Mouse (Mus musculus) hindbrain, postnatal 0 days (tissue): ENCODE results near the gene Snx13. TPM values are rescaled to one million over a fixed set of nuclear protein-coding genes. Genes with fewer than 3 reads are reported as not detected.
A peak's percentile ranks its signal among the peaks of the same experiment; 100 is the strongest.

Source experiments
- ATAC-seq: fragments of 200-750 bp; cut with Nextera tagmentation; 2 replicates; pipeline ENCODE4 v1.8.0; 2017; ENCODE audit warnings: mild to moderate bottlenecking, moderate TSS enrichment, moderate library complexity
- DNase-seq: peaks from one replicate; pipeline ENCODE4 v3.0.0-alpha.2; 2015; ENCODE audit warnings: low spot score
- H3K27ac ChIP-seq: fragments of 300-500 bp; sonication (generic); 2 replicates; pipeline ENCODE4 v1.5.1; 2014; ENCODE audit warnings: mild to moderate bottlenecking
- H3K27me3 ChIP-seq: fragments of 300-500 bp; sonication (generic); 2 replicates; pipeline ENCODE4 v1.6.1; 2014; ENCODE audit warnings: low read length, mixed read lengths; ENCODE audit not compliant: insufficient read depth
- H3K36me3 ChIP-seq: fragments of 300-500 bp; sonication (generic); 2 replicates; pipeline ENCODE4 v1.6.1; 2014; ENCODE audit warnings: low read length, mixed read lengths; ENCODE audit not compliant: insufficient read depth
- H3K4me1 ChIP-seq: fragments of 300-500 bp; sonication (generic); 2 replicates; pipeline ENCODE4 v1.6.1; 2014; ENCODE audit warnings: antibody characterized with exemption, low read length, mixed read lengths; ENCODE audit not compliant: insufficient read depth
- H3K4me2 ChIP-seq: fragments of 300-500 bp; sonication (generic); 2 replicates; pipeline ENCODE4 v1.6.1; 2014; ENCODE audit warnings: low read depth, mild to moderate bottlenecking, low read length, moderate library complexity, mixed read lengths
- H3K4me3 ChIP-seq: fragments of 300-500 bp; sonication (generic); 2 replicates; pipeline ENCODE4 v1.5.1; 2014; ENCODE audit warnings: low read length
- H3K9ac ChIP-seq: fragments of 300-500 bp; sonication (generic); replicated peaks from 2 replicates; pipeline ENCODE4 v1.6.1; 2014; ENCODE audit warnings: mild to moderate bottlenecking, low read length, moderate library complexity, mixed read lengths
- H3K9me3 ChIP-seq: fragments of 300-500 bp; sonication (generic); 2 replicates; pipeline ENCODE4 v1.6.1; 2016; ENCODE audit warnings: low read length, mixed read lengths
- CTCF ChIP-seq: IDR thresholded peaks from 2 replicates; pipeline ENCODE4 v1.5.1; 2016; ENCODE audit warnings: antibody characterized with exemption, control low read depth, low read depth
- WGBS: fragments of 180-500 bp; shearing (Covaris S2); extraction: QIAGEN DNeasy Blood & Tissue Kit; methylation state at CpG from one replicate; pipeline ENCODE4 v1.1.7; 2014; 5-methylcytosine and 5-hydroxymethylcytosine counted together
- polyA plus RNA-seq: library from polyadenylated mRNA; unstranded; fragments of >200 nt; fragmentation: Nextera tagmentation; extraction: Ambion mirVana; gene quantifications from 2 replicates; pipeline ENCODE4 v1.2.1, GENCODE M21; 2015
- total RNA-seq: library from RNA; depleted of rRNA; stranded (reverse); fragments of >200 nt; gene quantifications from 2 replicates; pipeline ENCODE4 v1.2.3, GENCODE M21; 2014; rRNA removed

Snx13 gene
- total RNA-seq (17.6 and 18.0 TPM in 2 replicates), polyA plus RNA-seq (22.6 and 23.0 TPM in 2 replicates)

- H3K27ac ChIP-seq, result peak within 1 kb of the TSS; percentile 97
- H3K9me3 ChIP-seq, result no peaks in the 10 kb centered on the region
- H3K4me1 ChIP-seq, result peaks cover 15% of the 10 kb centered on the region
- TF ChIP-seq CTCF, result no peak
- no peaks in the 10 kb centered on the region for H3K36me3 ChIP-seq
- H3K27me3 ChIP-seq, result no peaks in the 10 kb centered on the region
- peak within 1 kb of the TSS; percentile 90 for H3K9ac ChIP-seq
- under 1% methylated on average over 51 of the region's 51 CpGs for WGBS
- ATAC-seq (peak; percentile 99), DNase-seq (peak; percentile 98)
- peak within 1 kb of the TSS; percentile 98 for H3K4me3 ChIP-seq
- H3K4me2 ChIP-seq, result peak within 1 kb of the TSS; percentile 81
These were observed at the start of gene Snx13 for GRCm38 (mm10) chr12:35046999-35047319. TSS of gene Snx13 (plus strand) at chr12:35047186.

- Histone ChIP-seq H3K4me2 (no peak overlapping the region), H3K4me3 (no peak overlapping the region), H3K36me3 (no peaks in the 10 kb centered on the region), H3K9ac (no peak overlapping the region), H3K4me1 (no peaks in the 10 kb centered on the region), H3K9me3 (no peaks in the 10 kb centered on the region), H3K27ac (no peak overlapping the region), H3K27me3 (no peaks in the 10 kb centered on the region)
- DNase-seq (no peak), ATAC-seq (no peak)
- WGBS, result 92% methylated on average over 3 of the region's 3 CpGs
- no peak for TF ChIP-seq CTCF
These were observed 49.3 kb upstream of the Snx13 start for GRCm38 (mm10) chr12:34997597-34998182.

DNA sequence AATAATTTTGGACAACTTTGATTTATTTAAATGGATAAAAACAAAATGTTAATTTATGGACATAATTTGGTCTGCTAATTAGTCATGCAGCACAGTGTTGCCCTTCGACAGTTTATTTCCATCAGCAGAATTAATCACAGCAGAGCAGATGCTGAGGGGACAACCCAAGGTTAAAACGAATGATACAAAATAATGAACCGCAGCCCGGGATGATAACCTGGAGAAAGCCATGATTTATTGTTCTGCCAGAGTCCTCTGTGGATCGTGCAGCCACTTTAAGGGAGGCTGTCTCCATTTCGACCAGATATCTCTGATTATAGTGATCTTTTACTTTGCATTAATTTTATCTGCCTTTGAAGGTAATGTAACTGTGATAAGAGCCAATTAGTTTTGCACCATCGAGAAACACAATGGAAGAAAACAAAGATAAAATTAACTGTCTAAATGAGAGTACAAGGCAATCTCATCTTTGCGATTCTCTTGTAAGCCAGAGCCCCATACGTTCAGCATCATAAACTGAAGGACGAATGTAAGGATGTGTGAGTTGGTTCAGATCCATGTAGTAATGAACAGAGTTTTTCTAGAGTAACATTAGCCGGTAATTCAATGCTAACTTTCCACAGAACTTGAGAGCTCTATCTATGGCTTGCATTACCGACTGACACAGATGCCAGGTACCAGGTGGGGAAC is 48.1 kb upstream of the Snx13 start:
- TF ChIP-seq CTCF, result no peak
- Histone ChIP-seq H3K36me3 (no peaks in the 10 kb centered on the region), H3K4me2 (no peak overlapping the region), H3K9me3 (no peaks in the 10 kb centered on the region), H3K27ac (no peak overlapping the region), H3K9ac (no peak overlapping the region), H3K27me3 (no peaks in the 10 kb centered on the region), H3K4me1 (no peaks in the 10 kb centered on the region), H3K4me3 (no peak overlapping the region)
- DNase-seq, result peak; percentile 24
- no peak for ATAC-seq
- WGBS, result 59% methylated on average over 12 of the region's 12 CpGs

GRCm38 (mm10) chr12:35000323-35000722 is 46.7 kb upstream of the Snx13 start:
- Histone ChIP-seq H3K27me3 (no peaks in the 10 kb centered on the region), H3K9me3 (no peaks in the 10 kb centered on the region), H3K4me1 (no peaks in the 10 kb centered on the region), H3K4me2 (no peak overlapping the region), H3K4me3 (no peak overlapping the region), H3K27ac (no peak overlapping the region), H3K36me3 (no peaks in the 10 kb centered on the region), H3K9ac (no peak overlapping the region)
- 56% methylated on average over 4 of the region's 4 CpGs for WGBS
- no peak for TF ChIP-seq CTCF
- ATAC-seq (no peak), DNase-seq (no peak)

DNA sequence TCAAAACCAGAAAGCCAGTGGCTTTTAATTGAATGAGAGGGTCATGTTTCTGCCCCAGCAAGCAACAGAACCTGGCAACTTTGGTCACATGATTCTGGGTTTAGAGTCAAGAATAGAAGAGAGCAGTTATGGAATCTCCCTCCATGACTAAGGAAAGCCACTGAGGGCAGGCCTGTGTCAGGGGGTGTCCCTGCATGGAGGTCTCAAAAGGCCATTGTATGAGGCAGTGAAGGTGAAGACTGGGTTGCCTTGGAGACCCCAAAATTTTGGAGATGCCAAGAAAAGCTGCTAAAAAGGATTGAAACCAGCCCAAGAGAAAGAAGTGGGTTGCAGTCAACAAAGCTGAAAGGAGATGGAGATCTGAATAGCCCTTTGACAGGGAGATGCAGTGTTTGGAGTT is 41.2 kb upstream of the Snx13 start:
- H3K9ac ChIP-seq, result no peak overlapping the region
- DNase-seq (no peak), ATAC-seq (peak; percentile 52; the same call in 1 of the 2 replicates)
- no peaks in the 10 kb centered on the region for H3K27me3 ChIP-seq
- no peak overlapping the region for H3K27ac ChIP-seq
- H3K36me3 ChIP-seq, result no peaks in the 10 kb centered on the region
- H3K4me1 ChIP-seq, result no peaks in the 10 kb centered on the region
- no peak overlapping the region for H3K4me3 ChIP-seq
- H3K4me2 ChIP-seq, result no peak overlapping the region
- no peaks in the 10 kb centered on the region for H3K9me3 ChIP-seq
- TF ChIP-seq CTCF, result no peak

- Histone ChIP-seq H3K4me2 (no peak overlapping the region), H3K9me3 (no peaks in the 10 kb centered on the region), H3K27ac (no peak overlapping the region), H3K9ac (no peak overlapping the region), H3K4me1 (no peaks in the 10 kb centered on the region), H3K36me3 (no peaks in the 10 kb centered on the region), H3K4me3 (no peak overlapping the region), H3K27me3 (no peaks in the 10 kb centered on the region)
- ATAC-seq, result no peak
- WGBS, result 60% methylated on average over 1 of the region's 1 CpGs
- no peak for DNase-seq
- no peak for TF ChIP-seq CTCF
These were observed 39.1 kb upstream of the Snx13 start for GRCm38 (mm10) chr12:35007851-35008250.

DNA sequence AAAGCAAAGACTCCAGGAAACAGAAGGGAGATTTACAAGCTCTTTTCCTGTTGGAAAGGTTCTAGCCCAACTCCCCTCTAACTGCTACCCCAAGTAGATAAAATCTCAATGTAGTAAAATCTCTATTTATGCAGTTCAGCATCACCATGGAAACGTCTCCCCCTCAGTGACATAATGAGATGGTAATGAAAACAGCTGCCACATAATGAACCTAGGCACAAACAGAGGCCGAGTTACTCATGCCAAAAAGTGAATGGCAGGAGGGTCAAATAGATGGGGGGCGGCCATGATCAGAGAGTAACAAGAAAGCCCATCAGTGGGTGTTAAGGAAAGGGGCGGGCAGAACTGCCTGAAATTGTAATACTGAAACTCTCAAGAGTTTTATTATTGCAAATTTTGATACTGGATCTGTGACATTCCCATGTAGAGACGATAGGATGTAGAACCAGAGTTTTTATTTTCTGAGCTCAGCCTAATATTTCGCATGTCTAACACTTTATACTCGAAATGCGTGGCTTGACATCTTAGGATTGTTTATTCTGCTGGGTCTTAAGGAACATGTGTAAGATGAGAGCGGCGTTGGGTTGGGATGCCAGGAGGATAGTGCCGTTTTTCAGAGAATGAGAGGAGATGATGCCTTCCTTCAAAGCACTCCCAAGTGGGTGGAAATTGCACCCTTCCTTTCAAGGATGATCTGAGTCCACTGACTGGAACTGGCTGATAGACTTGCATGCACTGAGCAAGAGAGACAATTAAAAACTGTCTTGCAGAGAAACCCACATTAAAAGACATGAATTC is 38.4 kb upstream of the Snx13 start:
- Histone ChIP-seq H3K4me3 (no peak overlapping the region), H3K4me1 (no peaks in the 10 kb centered on the region), H3K9me3 (no peaks in the 10 kb centered on the region), H3K36me3 (no peaks in the 10 kb centered on the region), H3K4me2 (no peak overlapping the region), H3K27me3 (no peaks in the 10 kb centered on the region), H3K27ac (peak overlapping the region; percentile 8; the same call in 1 of the 2 replicates), H3K9ac (no peak overlapping the region)
- ATAC-seq (peak; percentile 88), DNase-seq (peak; percentile 77)
- WGBS, result 25% methylated on average over 11 of the region's 11 CpGs
- no peak for TF ChIP-seq CTCF
